Mouse (Mus musculus): ENCODE data around the gene Myo1b. TPM values are rescaled to one million over a fixed set of nuclear protein-coding genes. Genes with fewer than 3 reads are reported as not detected.

The Myo1b gene
- polyA plus RNA-seq, 1 experiment from 2014 or later, result 63.8 TPM

DNA sequence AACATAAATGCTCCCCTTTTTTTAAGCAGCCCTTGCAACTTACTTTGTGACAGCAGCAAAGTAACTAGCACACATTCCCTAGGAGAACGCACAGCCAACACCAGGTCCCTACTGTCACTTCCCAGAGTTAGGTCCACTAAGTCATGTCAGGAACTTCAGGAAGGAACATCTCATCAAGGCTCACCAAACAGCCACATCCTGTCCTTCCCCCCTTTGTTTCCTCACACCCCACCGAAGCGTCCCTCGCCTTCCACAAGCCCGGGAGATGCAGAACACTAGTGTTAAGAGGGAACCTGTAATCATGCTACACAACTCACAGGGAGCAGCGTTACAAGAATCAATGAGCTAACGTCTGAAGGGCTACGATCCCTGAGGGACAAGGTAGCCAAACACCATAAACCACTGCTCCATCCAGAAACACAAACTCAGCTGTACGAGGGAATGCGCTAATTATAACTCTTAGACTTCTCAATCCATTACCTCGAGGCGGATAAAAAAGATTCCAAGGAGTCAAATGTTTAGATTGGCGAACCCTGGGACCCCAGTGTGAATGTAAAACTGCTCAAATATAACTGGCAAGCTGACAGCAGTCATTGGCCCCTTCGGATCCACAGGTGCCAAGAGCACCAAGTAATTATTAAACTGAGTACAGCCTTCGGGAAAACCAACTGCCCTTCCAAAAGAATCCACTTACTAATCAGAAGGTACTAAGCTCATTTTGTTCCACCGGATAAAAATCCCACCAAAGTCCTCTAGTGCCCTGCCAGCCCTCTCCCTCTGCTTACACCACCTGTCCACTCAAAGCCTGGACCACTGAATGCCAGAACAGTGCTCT, 22.1 kb downstream of the Myo1b start:
- Histone ChIP-seq H3K9me3 (no peaks in the 10 kb centered on the region), H3K27me3 (replicated peaks) (no peaks in the 10 kb centered on the region), H3K4me2 (no peak overlapping the region), H3K9ac (no peak overlapping the region), H3K4me1 (peaks cover 21% of the 10 kb centered on the region; the same call in 1 of the 2 replicates), H3K4me3 (replicated peaks) (no peak overlapping the region), H3K27ac (no peak overlapping the region), H3K36me3 (no peaks in the 10 kb centered on the region)
- WGBS, result 53% methylated on average over 16 of the region's 16 CpGs
- no peak for ATAC-seq (ENCODE audit: insufficient read depth, low FRiP score, low read depth)

GRCm38 (mm10) chr1:51892005-51892404, 23.9 kb downstream of the Myo1b start:
- H3K36me3 ChIP-seq, result no peaks in the 10 kb centered on the region
- ATAC-seq (ENCODE audit: insufficient read depth, low FRiP score, low read depth), result no peak
- H3K9ac ChIP-seq, result no peak overlapping the region
- H3K4me3 ChIP-seq (replicated peaks), result no peak overlapping the region
- H3K27me3 ChIP-seq (replicated peaks), result no peaks in the 10 kb centered on the region
- H3K4me1 ChIP-seq, result peaks cover 26% of the 10 kb centered on the region; the same call in 1 of the 2 replicates
- H3K4me2 ChIP-seq, result no peak overlapping the region
- H3K9me3 ChIP-seq, result no peaks in the 10 kb centered on the region
- H3K27ac ChIP-seq, result no peak overlapping the region
- 79% methylated on average over 4 of the region's 4 CpGs for WGBS

- H3K4me2 ChIP-seq, result no peak overlapping the region
- peaks cover 10% of the 10 kb centered on the region; the same call in 1 of the 2 replicates for H3K4me1 ChIP-seq
- H3K9ac ChIP-seq, result no peak overlapping the region
- H3K9me3 ChIP-seq, result no peaks in the 10 kb centered on the region
- no peak overlapping the region for H3K27ac ChIP-seq
- no peak for ATAC-seq (ENCODE audit: insufficient read depth, low FRiP score, low read depth)
- H3K36me3 ChIP-seq, result no peaks in the 10 kb centered on the region
- H3K4me3 ChIP-seq (replicated peaks), result no peak overlapping the region
- 79% methylated on average over 9 of the region's 9 CpGs for WGBS
- no peaks in the 10 kb centered on the region for H3K27me3 ChIP-seq (replicated peaks)
These were observed 27.6 kb downstream of the Myo1b start for GRCm38 (mm10) chr1:51888046-51888813.

DNA sequence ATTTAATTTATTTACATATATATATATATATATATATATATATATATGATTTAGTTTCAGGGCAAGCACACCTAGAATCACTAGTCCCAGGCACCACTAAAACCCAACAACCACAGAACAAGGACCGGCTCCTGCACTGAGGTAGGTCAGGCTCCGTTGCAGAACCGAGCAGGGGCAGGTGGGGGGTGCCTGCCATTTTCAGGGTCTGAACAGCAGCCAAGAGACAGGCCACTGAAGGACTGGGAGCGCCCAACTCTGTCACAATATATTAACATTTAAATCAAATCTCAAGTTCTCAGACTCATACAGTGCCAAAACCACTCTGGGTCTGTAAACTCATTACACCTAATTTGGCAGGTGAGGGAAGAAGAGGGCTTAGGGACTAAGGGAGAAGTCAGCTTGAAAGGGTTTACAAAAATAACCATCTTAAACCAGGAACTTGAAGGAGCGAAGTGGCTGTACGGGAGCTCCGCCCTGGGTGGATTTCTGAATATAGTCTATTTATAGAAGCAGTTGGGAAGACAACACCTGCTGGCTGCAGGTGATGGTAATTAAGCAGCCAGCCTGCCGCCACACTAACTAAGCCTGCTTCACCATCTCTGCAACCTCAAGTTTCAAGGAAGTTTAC, 30.4 kb downstream of the Myo1b start:
- Histone ChIP-seq H3K9me3 (no peaks in the 10 kb centered on the region), H3K4me2 (no peak overlapping the region), H3K27ac (no peak overlapping the region; the same call in 1 of the 2 replicates), H3K36me3 (no peaks in the 10 kb centered on the region), H3K9ac (no peak overlapping the region), H3K4me3 (replicated peaks) (no peak overlapping the region), H3K27me3 (replicated peaks) (no peaks in the 10 kb centered on the region), H3K4me1 (peaks cover 6% of the 10 kb centered on the region; the same call in 1 of the 2 replicates)
- WGBS, result 71% methylated on average over 8 of the region's 8 CpGs
- peak; percentile 50; the same call in 1 of the 2 replicates for ATAC-seq (ENCODE audit: insufficient read depth, low FRiP score, low read depth)

GRCm38 (mm10) chr1:51883211-51883610, 32.7 kb downstream of the Myo1b start:
- H3K4me1 ChIP-seq, result peaks cover 18% of the 10 kb centered on the region
- H3K9me3 ChIP-seq, result no peaks in the 10 kb centered on the region
- 87% methylated on average over 2 of the region's 2 CpGs for WGBS
- no peak overlapping the region for H3K4me2 ChIP-seq
- H3K36me3 ChIP-seq, result no peaks in the 10 kb centered on the region
- no peaks in the 10 kb centered on the region for H3K27me3 ChIP-seq (replicated peaks)
- ATAC-seq (ENCODE audit: insufficient read depth, low FRiP score, low read depth), result no peak
- no peak overlapping the region for H3K9ac ChIP-seq
- H3K27ac ChIP-seq, result no peak overlapping the region
- no peak overlapping the region for H3K4me3 ChIP-seq (replicated peaks)

GRCm38 (mm10) chr1:51882752-51883151, 33.1 kb downstream of the Myo1b start:
- Histone ChIP-seq H3K36me3 (no peaks in the 10 kb centered on the region), H3K27me3 (replicated peaks) (no peaks in the 10 kb centered on the region), H3K4me1 (peaks cover 14% of the 10 kb centered on the region), H3K4me3 (replicated peaks) (no peak overlapping the region), H3K9me3 (no peaks in the 10 kb centered on the region), H3K9ac (no peak overlapping the region), H3K27ac (no peak overlapping the region), H3K4me2 (no peak overlapping the region)
- 88% methylated on average over 10 of the region's 10 CpGs for WGBS
- no peak for ATAC-seq (ENCODE audit: insufficient read depth, low FRiP score, low read depth)

DNA sequence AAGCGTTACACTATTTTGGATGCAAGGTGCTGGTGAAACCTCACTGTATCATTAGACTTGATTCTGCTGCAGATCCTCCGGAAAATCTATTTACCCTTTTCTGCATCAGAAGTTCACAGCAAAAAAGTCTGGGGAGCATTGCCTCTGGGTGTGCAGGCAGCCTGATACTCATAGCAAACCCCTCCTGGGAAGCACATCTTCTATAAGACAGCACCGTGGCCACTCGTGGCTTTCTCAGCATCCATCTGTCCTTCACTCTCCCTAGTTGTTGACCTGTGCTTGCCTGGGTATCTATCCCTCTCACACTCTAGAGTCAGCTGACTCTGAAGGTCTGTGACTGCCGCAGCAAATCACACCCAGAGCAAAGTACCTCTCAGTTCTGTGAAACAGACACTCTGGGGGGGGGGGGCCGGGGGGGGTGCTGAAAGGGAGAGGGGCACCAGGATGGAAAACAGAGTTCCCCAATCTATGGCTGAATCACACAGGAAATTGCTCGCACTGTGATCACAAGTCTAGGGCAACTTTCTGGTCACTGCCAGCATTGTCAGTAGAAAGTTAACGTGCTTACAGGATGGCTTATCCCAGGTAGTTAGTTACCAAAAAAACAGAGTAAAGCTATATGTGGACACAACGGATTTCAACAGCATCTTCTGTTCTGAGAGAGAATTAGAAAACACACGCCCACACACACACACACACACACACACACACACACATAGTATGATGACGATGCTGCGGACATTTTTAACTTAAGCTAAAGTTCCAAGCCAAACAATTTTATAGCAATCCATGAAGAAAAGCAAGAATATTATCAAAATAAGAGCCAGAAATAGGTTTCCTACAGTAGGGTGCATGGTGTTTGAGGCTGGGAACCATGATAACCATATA, 35.7 kb downstream of the Myo1b start:
- H3K27me3 ChIP-seq (replicated peaks), result no peaks in the 10 kb centered on the region
- peaks cover 12% of the 10 kb centered on the region for H3K4me1 ChIP-seq
- H3K4me3 ChIP-seq (replicated peaks), result no peak overlapping the region
- H3K4me2 ChIP-seq, result no peak overlapping the region
- H3K9me3 ChIP-seq, result no peaks in the 10 kb centered on the region
- H3K9ac ChIP-seq, result no peak overlapping the region
- WGBS, result 65% methylated on average over 12 of the region's 12 CpGs
- ATAC-seq (ENCODE audit: insufficient read depth, low FRiP score, low read depth), result no peak
- no peak overlapping the region for H3K27ac ChIP-seq
- H3K36me3 ChIP-seq, result no peaks in the 10 kb centered on the region

- Histone ChIP-seq H3K4me3 (replicated peaks) (no peak overlapping the region), H3K36me3 (no peaks in the 10 kb centered on the region), H3K27ac (no peak overlapping the region), H3K4me1 (peaks cover 12% of the 10 kb centered on the region), H3K4me2 (no peak overlapping the region), H3K27me3 (replicated peaks) (no peaks in the 10 kb centered on the region), H3K9ac (no peak overlapping the region), H3K9me3 (no peaks in the 10 kb centered on the region)
- ATAC-seq (ENCODE audit: insufficient read depth, low FRiP score, low read depth), result peak; percentile 45; the same call in 1 of the 2 replicates
- WGBS, result 38% methylated on average over 9 of the region's 9 CpGs
These were observed 36.5 kb downstream of the Myo1b start for GRCm38 (mm10) chr1:51879333-51879770.

DNA sequence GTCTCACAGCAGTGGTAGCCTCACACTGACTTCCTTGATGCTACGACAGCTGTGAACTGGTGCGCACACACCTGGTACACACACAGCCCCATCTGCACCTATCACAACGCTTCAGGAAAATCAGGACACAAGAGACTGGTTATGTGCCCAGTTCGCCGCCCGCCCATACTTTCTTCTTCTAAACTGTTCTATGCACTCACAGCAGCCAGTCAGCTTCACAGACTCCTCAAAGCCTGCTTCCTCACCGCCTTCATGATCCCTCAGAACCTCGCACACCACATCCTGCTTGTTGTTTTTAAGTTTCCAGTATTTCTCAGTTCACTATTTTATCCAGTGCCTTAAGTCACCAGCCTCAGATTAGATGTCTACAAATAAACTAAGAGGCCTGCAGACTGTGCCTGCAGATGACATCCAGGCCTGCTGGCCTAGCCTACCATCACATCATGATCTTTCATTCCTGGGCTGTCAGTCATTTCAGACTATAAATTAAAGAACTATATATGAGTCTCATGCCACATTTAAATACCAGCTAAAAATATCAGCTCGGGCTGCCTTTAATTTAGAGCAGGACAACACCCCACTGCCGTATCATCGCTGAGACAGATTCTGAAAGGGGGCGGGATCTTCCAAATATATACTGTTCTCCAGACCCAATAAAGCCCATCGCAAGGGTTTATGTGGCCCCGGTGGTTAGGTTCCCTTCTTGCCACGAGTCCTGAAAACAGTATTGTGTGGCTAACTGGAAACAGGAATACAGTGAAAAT, 40.2 kb downstream of the Myo1b start:
- no peak overlapping the region for H3K27ac ChIP-seq
- no peaks in the 10 kb centered on the region for H3K27me3 ChIP-seq (replicated peaks)
- H3K9me3 ChIP-seq, result no peaks in the 10 kb centered on the region
- ATAC-seq (ENCODE audit: insufficient read depth, low FRiP score, low read depth), result no peak
- H3K4me2 ChIP-seq, result no peak overlapping the region
- no peak overlapping the region for H3K4me3 ChIP-seq (replicated peaks)
- peaks cover 12% of the 10 kb centered on the region for H3K4me1 ChIP-seq
- WGBS, result 87% methylated on average over 15 of the region's 15 CpGs
- no peak overlapping the region for H3K9ac ChIP-seq
- H3K36me3 ChIP-seq, result no peaks in the 10 kb centered on the region

GRCm38 (mm10) chr1:51872493-51873261, 43.2 kb downstream of the Myo1b start:
- 69% methylated on average over 7 of the region's 7 CpGs for WGBS
- Histone ChIP-seq H3K27ac (no peak overlapping the region), H3K4me3 (replicated peaks) (no peak overlapping the region), H3K9ac (no peak overlapping the region), H3K4me1 (no peaks in the 10 kb centered on the region), H3K4me2 (no peak overlapping the region), H3K36me3 (no peaks in the 10 kb centered on the region), H3K27me3 (replicated peaks) (no peaks in the 10 kb centered on the region), H3K9me3 (no peaks in the 10 kb centered on the region)
- ATAC-seq (ENCODE audit: insufficient read depth, low FRiP score, low read depth), result no peak

All from stomach, embryonic 15.5 days (tissue).